Mouse (Mus musculus): ENCODE measurements around the gene Gm4302. TPM values are rescaled to one million over a fixed set of nuclear protein-coding genes. Genes with fewer than 3 reads are reported as not detected.

The Gm4302 gene
- not detected for polyA plus RNA-seq (2017; shearing (Covaris generic))

GRCm38 (mm10) chr10:100340536-100340935 lies at the start of gene Gm4302:
Gm4302 (plus strand) TSS chr10:100340836.

GRCm38 (mm10) chr10:100335376-100335775 lies 5.3 kb upstream of the Gm4302 start, which contains the start of gene Gm4301:
Gm4301 (plus strand) TSS chr10:100335676.

GRCm38 (mm10) chr10:100345672-100346071 lies 5.0 kb downstream of the Gm4302 start, which contains the start of gene Gm4303:
Gm4303 (plus strand) TSS chr10:100345972.

GRCm38 (mm10) chr10:100350793-100351192 lies 10.2 kb downstream of the Gm4302 start, which contains the start of gene Gm4305:
Gm4305 (plus strand) TSS chr10:100351093.

GRCm38 (mm10) chr10:100361038-100361437 lies 20.4 kb downstream of the Gm4302 start, which contains the start of gene Gm4307:
Gm4307 (plus strand) TSS chr10:100361338.

GRCm38 (mm10) chr10:100382460-100382859 lies 41.8 kb downstream of the Gm4302 start, which contains the start of gene Gm4312:
Gm4312 (minus strand) TSS chr10:100382560.

Other genes with a start within 250 kb of the Gm4302 start
- not detected for gene Gm4301, start 5.2 kb upstream of the Gm4302 start, polyA plus RNA-seq (2017; shearing (Covaris generic))
- gene Gm4303, start 5.1 kb downstream of the Gm4302 start, polyA plus RNA-seq (2017; shearing (Covaris generic)): not detected
- not detected for gene Gm4305, start 10.3 kb downstream of the Gm4302 start, polyA plus RNA-seq (2017; shearing (Covaris generic))
- not detected for gene Gm4307, start 20.5 kb downstream of the Gm4302 start, polyA plus RNA-seq (2017; shearing (Covaris generic))
- gene Gm4312, start 41.7 kb downstream of the Gm4302 start, polyA plus RNA-seq (2017; shearing (Covaris generic)): not detected
- 0.51 TPM for gene Tmtc3, start 146.5 kb downstream of the Gm4302 start, polyA plus RNA-seq (2017; shearing (Covaris generic))
- gene Cep290, start 146.7 kb downstream of the Gm4302 start, polyA plus RNA-seq (2017; shearing (Covaris generic)): 0.41 TPM
- gene 4930430F08Rik, start 249.6 kb downstream of the Gm4302 start, polyA plus RNA-seq (2017; shearing (Covaris generic)): 3.3 TPM
- not detected for gene 1700017N19Rik, start 249.6 kb downstream of the Gm4302 start, polyA plus RNA-seq (2017; shearing (Covaris generic))